Mouse (Mus musculus) liver, adult 2 months (tissue): ENCODE measurements around the gene Cby1. TPM values are rescaled to one million over a fixed set of nuclear protein-coding genes. Genes with fewer than 3 reads are reported as not detected.

Experiments
- DNase-seq: peaks from one replicate; pipeline ENCODE4 v3.0.0-alpha.2; 2011; ENCODE audit warnings: low read depth, low spot score; ENCODE audit errors: extremely low read depth
- H3K27ac ChIP-seq: fragments of 200-500 bp; replicated peaks from 2 replicates; pipeline ENCODE4 v1.5.1; 2012; ENCODE audit warnings: low read depth, mild to moderate bottlenecking, control low read depth, inconsistent platforms, low read length; ENCODE audit not compliant: insufficient read depth
- H3K27me3 ChIP-seq: fragments of 200-500 bp; 2 replicates; pipeline ENCODE4 v1.6.1; 2012; ENCODE audit warnings: mild to moderate bottlenecking, moderate library complexity, low read length, inconsistent platforms; ENCODE audit not compliant: control insufficient read depth, insufficient read depth
- H3K36me3 ChIP-seq: fragments of 200-500 bp; 2 replicates; pipeline ENCODE4 v1.6.1; 2012; ENCODE audit warnings: low read length, inconsistent platforms; ENCODE audit not compliant: control insufficient read depth, insufficient read depth
- H3K4me1 ChIP-seq: fragments of 200-500 bp; 2 replicates; pipeline ENCODE4 v1.6.1; 2011; ENCODE audit warnings: low read length; ENCODE audit not compliant: control insufficient read depth, insufficient read depth
- H3K4me3 ChIP-seq: fragments of 200-500 bp; 2 replicates; pipeline ENCODE4 v1.5.1; 2011; ENCODE audit warnings: low read depth, mild to moderate bottlenecking, control low read depth, low read length, moderate library complexity; ENCODE audit not compliant: insufficient read depth
- H3K79me2 ChIP-seq: fragments of 200-500 bp; 2 replicates; pipeline ENCODE4 v1.6.1; 2012; ENCODE audit warnings: inconsistent platforms, mild to moderate bottlenecking, low read length, moderate library complexity; ENCODE audit not compliant: control insufficient read depth, insufficient read depth
- H3K9ac ChIP-seq: fragments of 200-500 bp; 2 replicates; pipeline ENCODE4 v1.6.1; 2012; ENCODE audit warnings: low read depth, mild to moderate bottlenecking, control low read depth, inconsistent platforms, low read length
- CTCF ChIP-seq: fragments of 200-500 bp; IDR thresholded peaks from 2 replicates; pipeline ENCODE4 v1.5.1; 2011; ENCODE audit warnings: low read depth, low read length, control low read depth
- POLR2A ChIP-seq: fragments of 200-500 bp; IDR thresholded peaks from 2 replicates; pipeline ENCODE4 v1.6.1; 2011; ENCODE audit warnings: low read length, control low read depth; ENCODE audit not compliant: insufficient read depth; ENCODE audit errors: extremely low read depth
- WGBS: fragments of 180-500 bp; shearing (Covaris S2); methylation state at CpG from one replicate; pipeline ENCODE4 v1.1.7; 2018; 5-methylcytosine and 5-hydroxymethylcytosine counted together
- polyA plus RNA-seq: library from polyadenylated mRNA; depleted of rRNA; stranded (reverse); fragments of >200 nt; gene quantifications from 2 replicates; pipeline ENCODE4 v1.2.3, GENCODE M21; 2012
- total RNA-seq: library from RNA; depleted of rRNA; stranded (reverse); fragments of >200 nt; gene quantifications from 2 replicates; pipeline ENCODE4 v1.2.3, GENCODE M21; 2014

Cby1 gene
- total and polyA plus RNA-seq, 2 experiments, result 3.3 to 6.6 TPM

DNA sequence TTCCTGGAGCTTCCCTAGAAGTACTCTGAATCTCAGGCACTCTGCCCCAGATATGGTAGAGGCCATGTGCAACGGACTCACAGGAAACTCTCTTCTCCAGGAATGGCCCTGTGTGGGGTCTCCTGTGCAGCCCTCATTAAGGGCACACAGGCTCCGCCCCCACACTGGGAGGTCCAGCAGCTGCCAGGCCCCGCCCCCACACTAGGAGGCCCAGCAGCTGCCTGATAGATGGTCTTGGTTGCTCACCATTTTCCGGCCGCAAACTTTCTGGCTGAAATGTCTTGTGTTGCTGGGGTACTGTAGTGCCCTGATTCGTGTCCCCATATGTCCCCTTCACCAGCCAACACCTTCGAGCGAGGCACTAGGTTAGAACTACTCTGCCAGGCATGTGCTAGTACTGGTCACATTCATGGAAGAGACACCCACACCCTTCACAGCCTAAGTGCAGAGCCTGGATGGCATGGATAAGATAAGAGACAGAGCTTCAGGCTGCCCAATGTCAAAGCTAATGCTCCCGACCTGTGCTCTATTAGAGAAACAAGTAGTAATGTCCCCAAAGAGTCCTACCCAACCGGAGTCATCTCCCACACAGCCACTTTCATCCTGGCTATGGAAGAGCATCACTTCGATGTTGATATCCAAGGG, 39.1 kb upstream of the Cby1 start:
- WGBS, result 90% methylated on average over 11 of the region's 11 CpGs
- TF ChIP-seq CTCF, result no peak
- TF ChIP-seq POLR2A, result no peak
- Histone ChIP-seq H3K79me2 (no peaks in the 10 kb centered on the region), H3K36me3 (no peaks in the 10 kb centered on the region), H3K4me3 (no peak overlapping the region), H3K9ac (no peak overlapping the region), H3K27me3 (no peaks in the 10 kb centered on the region), H3K27ac (no peak overlapping the region), H3K4me1 (no peaks in the 10 kb centered on the region)
- no peak for DNase-seq

DNA sequence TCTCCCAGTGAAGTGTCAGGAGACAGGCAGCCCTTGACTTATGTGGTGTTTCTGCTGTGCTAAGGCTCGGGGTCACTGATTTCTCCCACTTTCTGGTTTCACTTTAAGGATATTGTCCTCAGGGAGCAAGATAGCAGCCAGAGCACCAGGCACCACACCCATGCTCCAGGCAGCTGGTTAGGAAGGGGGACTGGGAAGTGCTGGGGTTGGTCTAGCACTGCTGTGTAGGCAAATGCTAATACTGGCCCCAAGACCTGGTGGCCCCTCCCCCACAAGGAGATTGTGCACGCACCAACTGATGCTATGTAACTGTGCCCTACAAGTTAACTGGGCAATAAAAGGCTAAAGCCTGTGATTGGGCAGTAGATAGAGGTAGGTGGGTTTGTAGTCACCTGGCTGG, 28.5 kb upstream of the Cby1 start:
- TF ChIP-seq POLR2A (no peak), CTCF (no peak)
- no peaks in the 10 kb centered on the region for H3K4me1 ChIP-seq
- H3K9ac ChIP-seq, result no peak overlapping the region
- no peaks in the 10 kb centered on the region for H3K79me2 ChIP-seq
- no peaks in the 10 kb centered on the region for H3K27me3 ChIP-seq
- H3K27ac ChIP-seq, result no peak overlapping the region
- DNase-seq, result no peak
- H3K4me3 ChIP-seq, result no peak overlapping the region
- 74% methylated on average over 2 of the region's 2 CpGs for WGBS
- H3K36me3 ChIP-seq, result 0 out of 2 replicates have a peak, but pooled peaks cover 2% of the 10 kb centered on the region

DNA sequence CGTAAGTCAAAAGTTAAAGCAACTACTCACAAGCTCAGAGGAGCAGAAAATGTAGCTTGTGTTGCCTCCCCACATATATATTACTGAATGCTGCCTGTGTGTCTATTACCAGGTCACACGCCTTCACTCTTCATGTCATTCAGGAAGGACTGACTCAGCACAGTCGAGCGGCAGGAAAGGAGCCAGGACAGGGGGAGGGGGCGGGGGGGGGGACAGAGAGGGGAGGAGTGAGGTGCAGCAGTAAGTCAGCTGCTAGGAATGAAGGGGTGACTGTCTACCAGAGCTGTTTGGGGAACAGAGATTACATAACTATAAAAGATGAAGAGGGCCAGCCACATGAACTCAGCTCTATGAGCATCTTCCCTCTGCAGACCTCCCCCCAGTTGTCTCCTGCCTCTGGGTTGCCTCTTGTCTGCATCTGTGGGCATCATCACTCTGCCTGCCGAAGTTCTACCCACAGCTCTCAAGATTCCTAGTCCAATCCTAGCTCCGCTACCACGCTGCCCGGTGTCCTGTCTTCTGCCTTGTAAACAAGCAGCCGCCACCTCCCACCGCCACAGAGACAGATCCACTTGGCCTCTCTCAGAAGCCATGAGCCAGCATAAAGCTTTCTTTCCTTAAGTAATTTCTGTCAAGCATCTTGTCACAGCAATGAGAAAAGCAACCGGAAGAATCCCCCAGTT, 17.7 kb upstream of the Cby1 start:
- no peaks in the 10 kb centered on the region for H3K79me2 ChIP-seq
- WGBS, result 78% methylated on average over 12 of the region's 12 CpGs
- H3K36me3 ChIP-seq, result no peaks in the 10 kb centered on the region
- no peak overlapping the region for H3K27ac ChIP-seq
- TF ChIP-seq CTCF (no peak), POLR2A (no peak)
- H3K27me3 ChIP-seq, result no peaks in the 10 kb centered on the region
- no peak for DNase-seq
- no peak overlapping the region for H3K9ac ChIP-seq
- H3K4me1 ChIP-seq, result no peaks in the 10 kb centered on the region
- no peak overlapping the region for H3K4me3 ChIP-seq

DNA sequence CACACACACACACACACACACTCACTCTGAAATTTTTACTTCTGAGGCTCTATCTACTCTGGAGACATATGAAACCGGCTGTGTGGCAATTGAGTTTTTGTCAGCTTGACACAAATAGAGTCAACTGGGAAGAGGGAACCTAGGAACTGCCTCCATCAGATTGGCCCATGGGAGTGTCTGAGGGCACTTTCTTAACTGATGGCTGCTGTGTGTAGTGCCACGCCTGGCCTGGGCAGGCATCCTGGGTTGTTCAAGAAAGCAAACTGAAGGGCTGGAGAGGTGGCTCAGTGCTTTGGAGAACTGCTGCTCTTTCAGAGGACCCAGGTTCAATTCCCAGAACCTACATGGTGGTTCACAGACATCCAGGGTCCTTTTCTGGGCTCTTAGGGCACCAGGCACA, 13.5 kb upstream of the Cby1 start:
- DNase-seq, result no peak
- Histone ChIP-seq H3K9ac (no peak overlapping the region), H3K79me2 (no peaks in the 10 kb centered on the region), H3K4me1 (no peaks in the 10 kb centered on the region), H3K27me3 (no peaks in the 10 kb centered on the region), H3K36me3 (no peaks in the 10 kb centered on the region), H3K27ac (no peak overlapping the region), H3K4me3 (no peak overlapping the region)
- TF ChIP-seq POLR2A, result no peak
- TF ChIP-seq CTCF, result no peak
- WGBS, result 87% methylated on average over 2 of the region's 2 CpGs

DNA sequence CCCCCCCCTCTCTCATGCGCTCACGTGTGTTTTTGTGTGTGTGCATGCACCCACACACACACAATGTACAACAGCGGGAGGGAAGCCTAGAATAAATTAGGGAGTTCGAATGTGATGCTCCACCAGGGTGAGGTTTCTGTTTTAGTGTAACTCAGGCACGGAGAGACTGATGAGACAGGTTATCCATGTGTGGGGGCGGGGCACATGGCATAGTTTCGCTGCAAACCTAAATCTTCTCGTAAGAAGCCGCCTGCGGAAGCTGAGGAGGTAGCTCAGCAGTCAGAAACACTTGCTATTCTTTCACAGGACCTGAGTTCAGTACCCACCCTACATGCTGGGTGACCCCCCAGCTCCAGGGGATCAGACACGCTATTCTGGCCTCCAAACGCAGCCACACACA, 10.9 kb upstream of the Cby1 start:
- WGBS, result 89% methylated on average over 12 of the region's 12 CpGs

DNA sequence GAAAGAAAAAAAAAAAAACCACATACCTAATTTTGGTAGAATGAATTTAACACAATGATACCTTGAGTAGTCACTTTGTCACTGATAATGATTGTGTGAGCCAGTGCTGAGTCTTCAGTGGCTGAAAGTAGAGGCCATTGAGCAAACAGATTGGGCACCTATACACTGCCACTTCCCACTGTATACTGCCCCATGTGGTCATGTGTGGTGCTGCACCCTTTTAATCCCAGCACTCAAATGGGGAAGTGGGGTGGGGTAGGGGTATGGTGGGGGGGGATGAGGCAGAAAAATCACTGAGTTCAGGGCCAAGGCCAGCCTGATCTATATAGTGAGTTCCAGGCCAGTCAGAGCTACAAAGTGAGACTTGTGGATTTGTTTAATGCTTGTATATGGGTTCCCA, 8.4 kb upstream of the Cby1 start:
- DNase-seq, result no peak
- H3K27ac ChIP-seq, result no peak overlapping the region
- H3K27me3 ChIP-seq, result no peaks in the 10 kb centered on the region
- no peak overlapping the region for H3K4me3 ChIP-seq
- no peaks in the 10 kb centered on the region for H3K36me3 ChIP-seq
- no peak overlapping the region for H3K9ac ChIP-seq
- no peaks in the 10 kb centered on the region for H3K4me1 ChIP-seq
- H3K79me2 ChIP-seq, result no peaks in the 10 kb centered on the region
- TF ChIP-seq CTCF (peak; percentile 62; the same call in 1 of the 2 replicates), POLR2A (no peak)

More for the DNA sequence above, 10.9 kb upstream of the Cby1 start:
- no peak for TF ChIP-seq POLR2A
- TF ChIP-seq CTCF, result no peak
- no peak overlapping the region for H3K27ac ChIP-seq
- no peaks in the 10 kb centered on the region for H3K79me2 ChIP-seq
- H3K36me3 ChIP-seq, result no peaks in the 10 kb centered on the region
- H3K4me3 ChIP-seq, result no peak overlapping the region
- no peaks in the 10 kb centered on the region for H3K4me1 ChIP-seq
- H3K27me3 ChIP-seq, result no peaks in the 10 kb centered on the region
- DNase-seq, result no peak
- H3K9ac ChIP-seq, result no peak overlapping the region
